Mouse (Mus musculus) neural tube, embryonic 12.5 days (tissue): ENCODE results near the gene Ccr2. TPM values are rescaled to one million over a fixed set of nuclear protein-coding genes. Genes with fewer than 3 reads are reported as not detected.
"Not testable (repeated sequence)": the region's sequence is repeated elsewhere in the genome, so short reads cannot be mapped to it uniquely, and the experiment has no call there.

Experiments used
- ATAC-seq: fragments of 200-750 bp; cut with Nextera tagmentation; 2 replicates; pipeline ENCODE4 v1.8.0; 2017; ENCODE audit warnings: low read depth, mild to moderate bottlenecking, moderate TSS enrichment, moderate library complexity; ENCODE audit not compliant: low FRiP score
- H3K27ac ChIP-seq: fragments of 300-500 bp; sonication (generic); 2 replicates; pipeline ENCODE4 v1.5.1; 2016
- H3K27me3 ChIP-seq: fragments of 300-500 bp; sonication (generic); replicated peaks from 2 replicates; pipeline ENCODE4 v1.6.1; 2016; ENCODE audit warnings: mild to moderate bottlenecking
- H3K36me3 ChIP-seq: fragments of 300-500 bp; sonication (generic); 2 replicates; pipeline ENCODE4 v1.6.1; 2016; ENCODE audit warnings: mild to moderate bottlenecking
- H3K4me1 ChIP-seq: fragments of 300-500 bp; sonication (generic); 2 replicates; pipeline ENCODE4 v1.6.1; 2016
- H3K4me2 ChIP-seq: fragments of 300-500 bp; sonication (generic); replicated peaks from 2 replicates; pipeline ENCODE4 v1.6.1; 2016; ENCODE audit warnings: mild to moderate bottlenecking
- H3K4me3 ChIP-seq: fragments of 300-500 bp; sonication (generic); 2 replicates; pipeline ENCODE4 v1.5.1; 2016
- H3K9ac ChIP-seq: fragments of 300-500 bp; sonication (generic); 2 replicates; pipeline ENCODE4 v1.6.1; 2016; ENCODE audit warnings: mild to moderate bottlenecking
- H3K9me3 ChIP-seq: fragments of 300-500 bp; sonication (generic); 2 replicates; pipeline ENCODE4 v1.6.1; 2016; ENCODE audit warnings: mild to moderate bottlenecking
- WGBS: fragments of 180-500 bp; shearing (Covaris S2); methylation state at CpG from one replicate; pipeline ENCODE4 v1.1.7; 2016; 5-methylcytosine and 5-hydroxymethylcytosine counted together
- polyA plus RNA-seq: library from polyadenylated mRNA; unstranded; fragments of >200 nt; fragmentation: Nextera tagmentation; extraction: Ambion mirVana; gene quantifications from 2 replicates; pipeline ENCODE4 v1.2.1, GENCODE M21; 2016

The Ccr2 gene
- polyA plus RNA-seq, 1 experiment from 2014 or later, result 0.42 TPM

DNA sequence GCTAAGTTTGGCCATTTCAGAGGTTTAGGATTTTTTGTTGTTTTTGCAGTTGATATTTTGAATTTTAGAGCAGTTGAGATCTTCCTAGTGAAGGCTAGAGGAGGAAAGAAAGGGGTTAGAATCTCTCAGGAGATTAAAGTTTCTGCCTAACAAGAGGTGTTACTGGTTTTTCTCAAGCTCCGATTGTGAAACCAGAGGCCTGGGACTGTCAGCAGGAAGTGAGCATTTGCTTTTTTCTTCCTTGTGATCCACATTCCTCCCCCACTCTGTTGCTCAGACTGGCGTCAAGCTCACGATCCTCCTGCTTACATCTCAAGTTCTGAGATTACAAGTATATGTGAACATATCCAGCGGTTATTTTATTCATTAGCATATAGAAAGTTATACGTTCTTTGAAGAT lies 24.6 kb downstream of the Ccr2 start:
- WGBS, result 76% methylated on average over 5 of the region's 5 CpGs
- no peak for ATAC-seq
- no peak overlapping the region for H3K4me2 ChIP-seq
- no peak overlapping the region for H3K4me3 ChIP-seq
- no peaks in the 10 kb centered on the region for H3K9me3 ChIP-seq
- H3K36me3 ChIP-seq, result no peaks in the 10 kb centered on the region
- no peak overlapping the region for H3K27ac ChIP-seq
- no peak overlapping the region for H3K9ac ChIP-seq
- H3K4me1 ChIP-seq, result no peaks in the 10 kb centered on the region
- no peaks in the 10 kb centered on the region for H3K27me3 ChIP-seq

DNA sequence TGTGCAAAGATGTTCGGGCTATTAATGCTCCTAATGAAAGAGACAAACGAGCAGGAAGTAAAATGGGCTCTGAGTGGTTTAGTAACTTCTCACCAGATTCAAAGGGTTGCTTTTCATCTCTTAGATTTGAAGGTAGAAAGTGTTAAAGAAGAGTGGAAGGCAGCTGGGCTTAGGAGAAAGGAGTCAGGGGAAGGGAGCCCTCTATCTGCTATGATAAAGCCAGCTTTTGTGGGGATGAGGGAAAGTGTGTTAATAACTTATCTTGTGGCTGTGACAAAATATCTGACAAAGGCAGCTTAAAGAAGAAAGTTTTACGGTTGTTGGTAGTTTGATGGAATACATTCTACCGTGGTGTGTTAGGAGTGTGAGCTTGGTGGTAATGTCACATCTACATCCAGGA lies 25.7 kb downstream of the Ccr2 start:
- no peak for ATAC-seq
- H3K4me2 ChIP-seq, result no peak overlapping the region
- H3K4me3 ChIP-seq, result no peak overlapping the region
- H3K27me3 ChIP-seq, result no peaks in the 10 kb centered on the region
- WGBS, result 67% methylated on average over 4 of the region's 4 CpGs
- no peaks in the 10 kb centered on the region for H3K4me1 ChIP-seq
- no peaks in the 10 kb centered on the region for H3K9me3 ChIP-seq
- no peaks in the 10 kb centered on the region for H3K36me3 ChIP-seq
- no peak overlapping the region for H3K9ac ChIP-seq
- no peak overlapping the region for H3K27ac ChIP-seq

DNA sequence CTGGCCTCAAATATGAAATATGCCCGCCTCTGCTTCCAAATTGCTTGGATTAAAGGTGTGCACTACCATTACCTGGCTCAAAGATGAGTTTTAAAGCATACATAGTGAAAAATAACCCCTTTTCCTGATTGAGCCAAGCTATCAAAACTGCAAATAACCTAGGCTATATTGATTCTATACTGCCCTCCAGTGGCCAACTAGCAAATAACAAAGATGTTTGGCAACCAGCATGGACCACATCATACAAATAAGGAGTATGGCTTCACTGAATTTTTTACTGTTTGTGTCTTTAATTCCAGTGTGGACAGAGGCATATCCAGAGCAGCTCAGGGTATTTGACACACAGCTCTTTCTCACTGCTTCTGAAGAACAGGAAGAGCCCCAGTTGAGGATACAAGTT lies 26.6 kb downstream of the Ccr2 start:
- Histone ChIP-seq H3K4me3 (no peak overlapping the region), H3K9ac (no peak overlapping the region), H3K27ac (no peak overlapping the region), H3K4me2 (no peak overlapping the region), H3K9me3 (no peaks in the 10 kb centered on the region), H3K4me1 (no peaks in the 10 kb centered on the region), H3K27me3 (no peaks in the 10 kb centered on the region), H3K36me3 (no peaks in the 10 kb centered on the region)
- no peak for ATAC-seq
- WGBS, result 3% methylated on average over 1 of the region's 1 CpGs

DNA sequence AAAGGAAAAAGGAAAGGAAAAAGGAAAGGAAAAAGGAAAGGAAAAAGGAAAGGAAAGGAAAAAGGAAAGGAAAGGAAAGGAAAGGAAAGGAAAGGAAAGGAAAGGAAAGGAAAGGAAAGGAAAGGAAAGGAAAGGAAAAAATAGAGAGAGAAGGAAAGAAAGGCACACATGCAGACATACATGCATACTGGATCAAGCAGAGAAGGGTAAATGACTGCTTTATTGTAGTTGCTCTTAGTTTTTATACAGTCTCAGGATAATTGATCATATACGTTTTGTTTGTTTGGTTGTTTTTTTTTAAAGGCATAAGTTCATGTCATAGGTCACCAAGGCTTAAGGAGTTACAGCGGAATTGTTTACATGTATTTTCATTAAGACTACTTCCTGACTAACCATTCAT lies 31.1 kb downstream of the Ccr2 start:
- not testable (repeated sequence) for H3K27ac ChIP-seq, H3K9me3 ChIP-seq, ATAC-seq, H3K27me3 ChIP-seq, H3K9ac ChIP-seq, H3K4me1 ChIP-seq, H3K4me2 ChIP-seq, H3K4me3 ChIP-seq, H3K36me3 ChIP-seq
- 93% methylated on average over 2 of the region's 2 CpGs for WGBS

DNA sequence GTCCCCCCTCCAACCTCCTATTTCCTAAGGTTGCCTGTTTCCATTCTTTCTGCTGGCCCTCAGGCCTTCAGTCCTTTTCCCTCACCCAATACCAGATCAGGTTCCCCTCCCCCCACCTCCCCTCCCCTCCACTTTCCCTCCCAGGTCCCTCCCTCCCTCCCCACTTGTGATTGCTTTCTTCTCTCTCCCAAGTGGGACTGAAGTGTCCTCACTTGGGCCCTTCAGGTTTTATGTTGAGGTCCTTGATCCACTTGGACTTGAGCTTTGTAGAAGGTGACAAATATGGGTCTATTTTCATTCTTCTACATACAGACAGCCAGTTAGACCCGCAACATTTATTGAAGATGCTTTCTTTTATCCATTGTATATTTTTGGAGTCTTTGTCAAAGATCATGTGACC lies 33.2 kb downstream of the Ccr2 start:
- H3K4me1 ChIP-seq, H3K27me3 ChIP-seq, H3K27ac ChIP-seq, H3K9me3 ChIP-seq, H3K9ac ChIP-seq, ATAC-seq, H3K4me2 ChIP-seq, H3K36me3 ChIP-seq, H3K4me3 ChIP-seq: not testable (repeated sequence)
- WGBS, result 100% methylated on average over 1 of the region's 1 CpGs

DNA sequence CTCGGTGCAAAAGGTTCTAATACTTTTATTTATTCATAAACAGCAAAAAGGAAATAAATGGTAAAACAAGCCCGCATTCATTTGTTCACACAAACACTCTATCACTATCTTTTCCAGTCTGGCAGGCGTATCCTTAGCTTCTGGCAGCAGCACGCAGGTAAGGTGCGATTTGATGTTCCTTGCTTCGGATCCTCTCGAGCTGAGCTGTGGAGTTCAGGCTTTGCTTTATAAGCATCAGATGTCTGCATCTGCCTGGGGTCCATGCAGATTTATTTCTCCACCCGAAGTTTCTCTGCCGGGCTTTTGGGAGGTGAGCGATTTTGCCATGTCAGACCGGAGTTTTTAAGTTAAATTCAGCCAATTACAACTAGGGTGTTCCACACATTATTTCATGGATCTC lies 35.9 kb downstream of the Ccr2 start:
- H3K4me1 ChIP-seq, result no peaks in the 10 kb centered on the region
- no peak overlapping the region for H3K4me2 ChIP-seq
- no peak for ATAC-seq
- no peak overlapping the region for H3K9ac ChIP-seq
- H3K27ac ChIP-seq, result no peak overlapping the region
- no peaks in the 10 kb centered on the region for H3K27me3 ChIP-seq
- H3K36me3 ChIP-seq, result no peaks in the 10 kb centered on the region
- no peaks in the 10 kb centered on the region for H3K9me3 ChIP-seq
- 85% methylated on average over 11 of the region's 11 CpGs for WGBS
- no peak overlapping the region for H3K4me3 ChIP-seq

DNA sequence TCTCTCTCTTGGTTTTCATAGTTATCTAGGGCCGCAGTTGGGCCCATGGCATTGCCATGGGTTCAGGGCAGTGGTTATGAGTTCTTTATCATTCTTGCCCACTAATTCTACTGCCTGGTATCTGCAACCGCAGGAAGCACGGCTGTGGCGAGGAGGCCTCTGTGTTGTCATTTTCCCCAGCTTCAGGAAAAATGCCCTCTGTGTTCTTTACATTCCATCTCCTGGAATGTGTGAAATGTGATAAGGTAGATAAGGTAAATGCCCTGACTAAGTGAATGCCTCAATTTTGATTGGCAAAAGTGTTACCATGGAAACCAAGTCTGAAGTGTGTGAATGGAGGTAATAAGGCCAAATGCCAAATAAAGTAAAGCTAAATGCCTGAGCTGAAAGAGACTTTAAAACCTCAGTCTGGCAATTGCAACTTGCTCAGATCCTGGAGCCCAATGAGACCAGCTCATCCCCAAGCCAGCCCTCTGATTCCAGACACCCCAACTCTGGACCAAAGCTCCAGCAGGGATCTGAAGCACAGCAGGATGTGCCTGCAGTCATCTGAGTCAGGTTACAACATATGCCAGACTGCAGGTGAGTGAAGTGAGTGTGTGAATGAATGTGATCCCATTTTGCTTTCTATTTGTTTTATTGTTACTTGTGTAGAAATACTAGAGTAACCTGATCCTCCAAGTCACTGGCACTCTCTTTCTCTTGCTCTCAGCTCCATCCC lies 36.5 kb downstream of the Ccr2 start:
- H3K4me3 ChIP-seq, result no peak overlapping the region
- 82% methylated on average over 4 of the region's 4 CpGs for WGBS

DNA sequence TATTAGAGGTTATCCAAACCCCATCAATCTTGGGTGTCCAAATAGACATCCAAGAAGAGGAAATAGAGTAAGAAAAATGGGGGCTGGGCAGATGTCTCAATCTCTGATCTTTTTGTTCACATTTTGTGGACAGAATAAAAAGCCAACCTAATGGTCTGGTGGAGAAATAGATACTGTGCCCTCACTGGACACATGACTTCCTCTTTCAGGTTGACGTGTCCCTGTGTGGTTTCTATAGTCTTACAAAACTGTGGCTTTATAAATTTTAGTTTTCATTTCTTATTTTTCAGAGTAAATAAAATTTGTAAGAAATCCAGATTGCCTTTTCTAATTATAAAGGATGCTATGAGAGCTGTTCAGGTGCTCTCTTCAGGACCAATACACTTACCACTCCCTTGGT lies 41.9 kb downstream of the Ccr2 start:
- H3K27ac ChIP-seq, result no peak overlapping the region
- H3K9me3 ChIP-seq, result no peaks in the 10 kb centered on the region
- WGBS, result 95% methylated on average over 1 of the region's 1 CpGs

More for the DNA sequence above, 36.5 kb downstream of the Ccr2 start:
- no peak overlapping the region for H3K4me2 ChIP-seq
- no peak for ATAC-seq
- no peaks in the 10 kb centered on the region for H3K9me3 ChIP-seq
- H3K9ac ChIP-seq, result no peak overlapping the region
- no peaks in the 10 kb centered on the region for H3K27me3 ChIP-seq
- no peaks in the 10 kb centered on the region for H3K4me1 ChIP-seq
- no peak overlapping the region for H3K27ac ChIP-seq
- H3K36me3 ChIP-seq, result no peaks in the 10 kb centered on the region

DNA sequence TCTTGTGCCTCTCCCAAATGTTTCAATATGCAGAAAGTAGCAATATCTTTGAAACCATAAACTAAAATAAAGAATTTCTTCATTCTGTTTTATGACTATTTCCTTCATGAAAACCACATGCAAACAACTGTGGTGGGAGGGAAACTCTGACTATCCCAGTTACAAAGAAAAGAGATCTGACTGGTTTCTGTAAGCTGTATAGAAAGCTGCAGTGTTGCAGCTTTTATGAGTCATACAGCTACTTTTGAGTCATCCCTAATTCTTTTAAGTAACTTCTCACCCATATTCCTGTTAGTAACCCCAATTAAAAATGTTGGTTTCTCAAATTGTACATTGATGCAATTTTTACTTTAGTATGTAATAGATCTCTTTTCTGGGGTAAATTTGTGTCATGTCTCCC lies 44.6 kb downstream of the Ccr2 start:
- H3K27ac ChIP-seq, result no peak overlapping the region
- no peaks in the 10 kb centered on the region for H3K36me3 ChIP-seq
- ATAC-seq, result no peak
- H3K27me3 ChIP-seq, result no peaks in the 10 kb centered on the region
- no peak overlapping the region for H3K4me2 ChIP-seq
- no peaks in the 10 kb centered on the region for H3K9me3 ChIP-seq
- no peak overlapping the region for H3K9ac ChIP-seq
- no peak overlapping the region for H3K4me3 ChIP-seq
- no peaks in the 10 kb centered on the region for H3K4me1 ChIP-seq

More for the DNA sequence above, 41.9 kb downstream of the Ccr2 start:
- H3K4me3 ChIP-seq, result no peak overlapping the region
- no peak for ATAC-seq
- no peaks in the 10 kb centered on the region for H3K36me3 ChIP-seq
- H3K4me1 ChIP-seq, result no peaks in the 10 kb centered on the region
- H3K4me2 ChIP-seq, result no peak overlapping the region
- H3K27me3 ChIP-seq, result no peaks in the 10 kb centered on the region
- H3K9ac ChIP-seq, result no peak overlapping the region

Other genes with a start within 250 kb of the Ccr2 start
- not detected in 2 replicates for gene Xcr1, start 239.9 kb upstream of the Ccr2 start, polyA plus RNA-seq
- 1.3 TPM in 2 replicates for gene Ccr1, start 133.3 kb upstream of the Ccr2 start, polyA plus RNA-seq
- gene Ccr1l1, start 123.5 kb upstream of the Ccr2 start, polyA plus RNA-seq, result not detected in 2 replicates
- gene Ccr3, start 80.0 kb upstream of the Ccr2 start, polyA plus RNA-seq, result not detected in 2 replicates
- 0.29 and 0.77 TPM in 2 replicates for gene Ccr5, start 19.6 kb downstream of the Ccr2 start, polyA plus RNA-seq
- gene 2010315B03Rik, start 210.7 kb downstream of the Ccr2 start, polyA plus RNA-seq, result 7.1 and 8.8 TPM in 2 replicates